Mouse (Mus musculus) forebrain, embryonic 12.5 days (tissue): ENCODE data around the gene Slc47a2. TPM values are rescaled to one million over a fixed set of nuclear protein-coding genes. Genes with fewer than 3 reads are reported as not detected.

Experiments used
- ATAC-seq: fragments of 200-750 bp; cut with Nextera tagmentation; 2 replicates; pipeline ENCODE4 v1.8.0; 2017; ENCODE audit warnings: moderate TSS enrichment; ENCODE audit not compliant: low FRiP score
- H3K27ac ChIP-seq: fragments of 300-500 bp; sonication (generic); 2 replicates; pipeline ENCODE4 v1.5.1; 2016; ENCODE audit warnings: mild to moderate bottlenecking
- H3K27me3 ChIP-seq: fragments of 300-500 bp; sonication (generic); 2 replicates; pipeline ENCODE4 v1.6.1; 2016; ENCODE audit warnings: mild to moderate bottlenecking
- H3K36me3 ChIP-seq: fragments of 300-500 bp; sonication (generic); replicated peaks from 2 replicates; pipeline ENCODE4 v1.6.1; 2016; ENCODE audit warnings: mild to moderate bottlenecking
- H3K4me1 ChIP-seq: fragments of 300-500 bp; sonication (generic); 2 replicates; pipeline ENCODE4 v1.6.1; 2016
- H3K4me2 ChIP-seq: fragments of 300-500 bp; sonication (generic); 2 replicates; pipeline ENCODE4 v1.6.1; 2016; ENCODE audit warnings: mild to moderate bottlenecking, moderate library complexity
- H3K4me3 ChIP-seq: fragments of 300-500 bp; sonication (generic); replicated peaks from 2 replicates; pipeline ENCODE4 v1.5.1; 2016; ENCODE audit warnings: mild to moderate bottlenecking
- H3K9ac ChIP-seq: fragments of 300-500 bp; sonication (generic); 2 replicates; pipeline ENCODE4 v1.6.1; 2016; ENCODE audit warnings: mild to moderate bottlenecking
- H3K9me3 ChIP-seq: fragments of 300-500 bp; sonication (generic); 2 replicates; pipeline ENCODE4 v1.6.1; 2016
- WGBS: fragments of 180-500 bp; shearing (Covaris S2); methylation state at CpG from one replicate; pipeline ENCODE4 v1.1.7; 2016; 5-methylcytosine and 5-hydroxymethylcytosine counted together
- polyA plus RNA-seq: library from polyadenylated mRNA; unstranded; fragments of >200 nt; fragmentation: Nextera tagmentation; extraction: Ambion mirVana; gene quantifications from 2 replicates; pipeline ENCODE4 v1.2.1, GENCODE M21; 2016

The Slc47a2 gene
- polyA plus RNA-seq, 1 experiment from 2014 or later = not detected

DNA sequence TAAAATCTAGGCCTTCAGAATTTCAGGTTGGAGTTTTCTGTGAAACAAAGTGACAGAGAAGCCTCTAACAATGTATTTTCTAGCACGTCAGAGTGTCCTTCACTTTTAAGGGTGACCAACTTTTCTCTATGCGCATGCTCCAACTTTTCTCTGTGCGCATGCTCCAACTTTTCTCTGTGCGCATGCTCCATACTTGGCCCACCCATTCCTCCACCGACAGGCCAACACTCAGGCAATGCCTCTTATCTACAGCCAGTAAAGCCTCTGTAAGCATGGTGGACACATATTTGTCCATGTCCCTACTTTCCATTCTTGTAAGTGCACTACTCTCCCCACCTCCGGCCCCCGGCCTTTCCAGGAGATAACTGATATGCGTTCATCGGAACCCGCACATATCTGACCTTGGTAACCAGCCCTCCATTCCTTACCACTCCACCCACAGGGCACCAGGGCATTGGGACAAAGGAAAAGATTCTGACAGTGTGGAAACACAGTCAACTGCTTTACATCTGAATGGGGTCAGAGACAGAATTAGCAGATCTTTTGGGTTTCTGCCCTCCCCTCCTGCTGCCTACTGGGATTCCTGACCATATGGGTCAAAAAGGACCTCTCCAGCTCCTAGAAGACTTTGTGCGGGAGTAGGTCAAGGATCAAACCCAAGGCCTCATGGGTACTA is 19.0 kb upstream of the Slc47a2 start:
- Histone ChIP-seq H3K4me3 (no peak overlapping the region), H3K9me3 (no peaks in the 10 kb centered on the region), H3K27ac (no peak overlapping the region), H3K4me1 (no peaks in the 10 kb centered on the region), H3K4me2 (no peak overlapping the region), H3K9ac (no peak overlapping the region), H3K27me3 (peaks cover 4% of the 10 kb centered on the region; the same call in 1 of the 2 replicates), H3K36me3 (no peaks in the 10 kb centered on the region)
- WGBS = 91% methylated on average over 11 of the region's 11 CpGs
- no peak for ATAC-seq

DNA sequence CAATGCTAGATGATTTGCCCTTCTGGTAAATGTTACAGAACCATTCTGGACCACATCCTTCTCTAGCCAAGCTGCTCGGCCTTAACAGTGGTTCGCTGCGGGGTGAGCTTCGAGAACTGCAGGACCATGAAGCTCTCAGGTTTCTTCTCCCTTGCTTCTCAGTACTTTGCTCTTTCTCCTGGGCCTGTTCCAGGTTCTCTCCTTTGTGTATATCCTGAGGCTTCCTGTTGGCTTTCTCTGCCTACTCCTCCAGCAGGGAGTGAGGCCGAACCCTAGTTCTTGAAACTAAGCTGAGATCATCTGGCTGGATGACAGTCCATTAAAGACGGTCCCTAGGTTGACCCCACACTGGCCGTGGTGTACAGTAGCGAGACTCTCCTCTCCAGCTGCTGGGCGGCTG is 13.9 kb upstream of the Slc47a2 start:
- H3K9ac ChIP-seq = no peak overlapping the region
- peaks cover 6% of the 10 kb centered on the region; the same call in 1 of the 2 replicates for H3K4me1 ChIP-seq
- WGBS = 88% methylated on average over 9 of the region's 9 CpGs
- no peak overlapping the region for H3K4me3 ChIP-seq
- no peaks in the 10 kb centered on the region for H3K9me3 ChIP-seq
- no peak for ATAC-seq
- H3K27ac ChIP-seq = no peak overlapping the region
- no peak overlapping the region for H3K4me2 ChIP-seq
- H3K27me3 ChIP-seq = no peaks in the 10 kb centered on the region
- H3K36me3 ChIP-seq = no peaks in the 10 kb centered on the region

GRCm38 (mm10) chr11:61356111-61356510 is 13.5 kb upstream of the Slc47a2 start:
- Histone ChIP-seq H3K4me1 (peaks cover 6% of the 10 kb centered on the region; the same call in 1 of the 2 replicates), H3K36me3 (no peaks in the 10 kb centered on the region), H3K9me3 (no peaks in the 10 kb centered on the region), H3K9ac (no peak overlapping the region), H3K4me2 (no peak overlapping the region), H3K4me3 (no peak overlapping the region), H3K27ac (no peak overlapping the region), H3K27me3 (no peaks in the 10 kb centered on the region)
- 86% methylated on average over 6 of the region's 6 CpGs for WGBS
- no peak for ATAC-seq

DNA sequence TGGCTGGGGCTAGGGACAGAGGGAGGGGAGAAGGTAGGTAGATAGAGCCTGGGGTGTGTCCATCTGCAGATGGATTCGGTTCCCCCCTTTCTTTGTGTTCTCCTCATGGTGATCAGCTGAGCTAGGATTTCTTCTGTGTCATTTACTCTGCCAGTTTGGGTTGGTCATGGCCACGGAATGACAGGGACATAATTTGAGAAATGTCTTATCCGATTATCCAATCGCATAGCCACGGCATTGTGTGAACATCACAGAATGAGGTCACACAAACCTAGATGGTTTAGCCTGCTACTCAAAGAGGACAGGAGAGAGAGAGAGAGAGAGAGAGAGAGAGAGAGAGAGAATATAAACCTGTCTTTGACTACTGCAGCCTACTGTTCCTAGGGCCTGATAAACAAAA is 12.7 kb upstream of the Slc47a2 start:
- no peaks in the 10 kb centered on the region for H3K36me3 ChIP-seq
- H3K4me1 ChIP-seq = peaks cover 6% of the 10 kb centered on the region; the same call in 1 of the 2 replicates
- no peak overlapping the region for H3K9ac ChIP-seq
- WGBS = 81% methylated on average over 5 of the region's 5 CpGs
- H3K4me2 ChIP-seq = no peak overlapping the region
- H3K27ac ChIP-seq = no peak overlapping the region
- H3K27me3 ChIP-seq = no peaks in the 10 kb centered on the region
- H3K4me3 ChIP-seq = no peak overlapping the region
- no peaks in the 10 kb centered on the region for H3K9me3 ChIP-seq
- ATAC-seq = no peak

GRCm38 (mm10) chr11:61354346-61354745 is 11.7 kb upstream of the Slc47a2 start:
- Histone ChIP-seq H3K4me2 (no peak overlapping the region), H3K27ac (no peak overlapping the region), H3K9me3 (no peaks in the 10 kb centered on the region), H3K27me3 (no peaks in the 10 kb centered on the region), H3K4me3 (no peak overlapping the region), H3K36me3 (no peaks in the 10 kb centered on the region), H3K9ac (no peak overlapping the region), H3K4me1 (peaks cover 6% of the 10 kb centered on the region; the same call in 1 of the 2 replicates)
- no peak for ATAC-seq
- WGBS = 78% methylated on average over 6 of the region's 6 CpGs

- Histone ChIP-seq H3K27ac (no peak overlapping the region), H3K27me3 (peaks cover 8% of the 10 kb centered on the region), H3K4me3 (no peak overlapping the region), H3K4me1 (peaks cover 6% of the 10 kb centered on the region; the same call in 1 of the 2 replicates), H3K9me3 (no peaks in the 10 kb centered on the region), H3K36me3 (no peaks in the 10 kb centered on the region), H3K4me2 (no peak overlapping the region), H3K9ac (no peak overlapping the region)
- WGBS = 70% methylated on average over 2 of the region's 2 CpGs
- ATAC-seq = no peak
These were observed 10.4 kb upstream of the Slc47a2 start for GRCm38 (mm10) chr11:61353038-61353437.

- Histone ChIP-seq H3K4me2 (no peak overlapping the region), H3K4me3 (no peak overlapping the region), H3K9me3 (no peaks in the 10 kb centered on the region), H3K27me3 (peaks cover 8% of the 10 kb centered on the region), H3K36me3 (no peaks in the 10 kb centered on the region), H3K27ac (no peak overlapping the region), H3K9ac (no peak overlapping the region), H3K4me1 (peaks cover 6% of the 10 kb centered on the region; the same call in 1 of the 2 replicates)
- ATAC-seq = no peak
- WGBS = 54% methylated on average over 9 of the region's 9 CpGs
These were observed 9.5 kb upstream of the Slc47a2 start for GRCm38 (mm10) chr11:61352138-61352651.

- ATAC-seq = no peak
- Histone ChIP-seq H3K9ac (no peak overlapping the region), H3K9me3 (no peaks in the 10 kb centered on the region), H3K36me3 (no peaks in the 10 kb centered on the region), H3K4me2 (no peak overlapping the region), H3K27ac (no peak overlapping the region), H3K4me1 (peaks cover 6% of the 10 kb centered on the region; the same call in 1 of the 2 replicates), H3K4me3 (no peak overlapping the region), H3K27me3 (peaks cover 15% of the 10 kb centered on the region)
- WGBS = 8% methylated on average over 8 of the region's 8 CpGs
These were observed 6.7 kb upstream of the Slc47a2 start for GRCm38 (mm10) chr11:61349337-61349736.

- Histone ChIP-seq H3K4me2 (no peak overlapping the region), H3K27me3 (peaks cover 46% of the 10 kb centered on the region), H3K27ac (no peak overlapping the region), H3K9ac (no peak overlapping the region), H3K4me3 (no peak overlapping the region), H3K36me3 (no peaks in the 10 kb centered on the region), H3K4me1 (peaks cover 10% of the 10 kb centered on the region), H3K9me3 (no peaks in the 10 kb centered on the region)
- 63% methylated on average over 8 of the region's 8 CpGs for WGBS
- no peak for ATAC-seq
These were observed 3.5 kb upstream of the Slc47a2 start for GRCm38 (mm10) chr11:61346133-61346532.

- Histone ChIP-seq H3K4me3 (peak overlapping the region; percentile 38), H3K36me3 (no peaks in the 10 kb centered on the region), H3K9ac (0 out of 2 replicates have a peak overlapping the region, but pooled peaks have one; percentile 49), H3K4me1 (peaks cover 10% of the 10 kb centered on the region), H3K27ac (no peak overlapping the region), H3K4me2 (peak overlapping the region; percentile 59), H3K27me3 (peaks cover 54% of the 10 kb centered on the region), H3K9me3 (no peaks in the 10 kb centered on the region)
- 9% methylated on average over 10 of the region's 10 CpGs for WGBS
- ATAC-seq = no peak
These were observed 689 bp downstream of the Slc47a2 start for GRCm38 (mm10) chr11:61341971-61342370.

DNA sequence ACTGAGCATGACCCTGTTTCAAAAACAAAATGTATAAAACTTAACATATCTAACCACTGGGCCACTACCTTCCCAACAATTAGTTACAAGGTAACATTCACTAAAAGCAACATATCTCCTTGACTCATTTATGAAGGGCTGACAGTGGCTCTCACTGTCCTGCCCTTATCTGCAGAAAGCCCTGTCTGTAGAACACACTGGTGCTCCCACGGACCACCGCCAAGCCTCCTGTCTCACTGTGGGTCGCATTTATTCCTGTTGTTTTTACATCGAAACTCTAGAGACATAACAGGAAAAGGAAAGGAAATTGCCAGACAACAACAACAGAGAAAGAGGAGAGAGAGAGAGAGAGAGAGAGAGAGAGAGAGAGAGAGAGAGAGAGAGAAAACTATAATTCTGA is 1.4 kb downstream of the Slc47a2 start:
- Histone ChIP-seq H3K4me1 (peaks cover 10% of the 10 kb centered on the region), H3K9ac (no peak overlapping the region), H3K4me3 (no peak overlapping the region), H3K9me3 (no peaks in the 10 kb centered on the region), H3K27me3 (peaks cover 53% of the 10 kb centered on the region), H3K27ac (no peak overlapping the region), H3K4me2 (no peak overlapping the region), H3K36me3 (no peaks in the 10 kb centered on the region)
- no peak for ATAC-seq
- WGBS = 79% methylated on average over 4 of the region's 4 CpGs

GRCm38 (mm10) chr11:61340374-61340773 is 2.3 kb downstream of the Slc47a2 start:
- Histone ChIP-seq H3K36me3 (no peaks in the 10 kb centered on the region), H3K4me3 (no peak overlapping the region), H3K9ac (no peak overlapping the region), H3K4me1 (peaks cover 10% of the 10 kb centered on the region), H3K9me3 (no peaks in the 10 kb centered on the region), H3K27me3 (peaks cover 47% of the 10 kb centered on the region), H3K27ac (no peak overlapping the region), H3K4me2 (no peak overlapping the region)
- WGBS = 84% methylated on average over 4 of the region's 4 CpGs
- ATAC-seq = no peak

- WGBS = 80% methylated on average over 10 of the region's 10 CpGs
- H3K4me3 ChIP-seq = no peak overlapping the region
- H3K27ac ChIP-seq = no peak overlapping the region
- peaks cover 6% of the 10 kb centered on the region for H3K4me1 ChIP-seq
- H3K9me3 ChIP-seq = no peaks in the 10 kb centered on the region
- H3K9ac ChIP-seq = no peak overlapping the region
- no peaks in the 10 kb centered on the region for H3K36me3 ChIP-seq
- ATAC-seq = no peak
- no peak overlapping the region for H3K4me2 ChIP-seq
- H3K27me3 ChIP-seq = peaks cover 29% of the 10 kb centered on the region
These were observed 5.1 kb downstream of the Slc47a2 start for GRCm38 (mm10) chr11:61337586-61337985.
